Mouse (Mus musculus): Measurements from ENCODE around the gene Dennd4a.

Dennd4a gene

DNA sequence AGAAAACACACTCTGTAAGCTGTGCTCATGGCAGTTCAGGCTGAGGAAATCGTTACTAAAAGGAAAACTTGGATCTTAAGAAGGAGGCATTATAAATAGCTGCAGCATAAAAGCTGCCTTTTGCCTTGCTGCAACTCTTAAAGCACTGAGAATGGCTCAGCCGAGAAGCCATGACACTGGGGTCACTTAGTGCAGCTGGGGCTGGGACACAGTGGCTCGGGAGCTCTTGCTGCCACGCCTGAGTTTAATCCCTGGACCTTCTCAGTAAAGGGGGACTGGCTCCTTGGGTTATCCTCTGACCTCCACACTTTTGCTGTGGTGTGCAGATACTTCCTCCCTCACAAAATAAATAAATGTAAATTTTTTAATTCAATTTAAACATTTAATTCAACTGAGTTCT is 91.7 kb downstream of the Dennd4a start:
- peaks cover 19% of the 10 kb centered on the region for H3K36me3 ChIP-seq (ENCODE audit: control insufficient read depth, insufficient read depth, low read length, poor library complexity, severe bottlenecking)
- no peaks in the 10 kb centered on the region for H3K27me3 ChIP-seq (ENCODE audit: control insufficient read depth, insufficient read depth, low read length, poor library complexity, severe bottlenecking)
- no peak for DNase-seq (ENCODE audit: low read depth, low spot score)

DNA sequence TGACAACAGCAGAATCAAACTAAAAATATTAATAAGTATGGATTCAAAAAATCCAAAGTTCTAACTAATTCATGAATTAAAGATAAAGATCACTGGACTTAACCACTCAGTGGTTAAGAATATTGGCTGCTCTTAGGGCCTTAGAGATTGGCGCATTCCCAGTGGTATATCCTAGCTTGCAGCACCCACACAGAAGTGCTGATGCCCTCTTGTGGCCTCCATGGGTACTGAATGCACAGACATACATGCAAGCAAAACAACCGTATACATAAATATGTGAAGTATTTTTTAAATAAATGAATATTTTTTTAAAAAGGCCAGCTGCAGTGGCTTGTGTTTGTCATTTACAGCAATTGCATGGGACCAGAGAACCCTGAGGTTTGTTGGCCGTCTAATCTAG is 92.2 kb downstream of the Dennd4a start:
- no peaks in the 10 kb centered on the region for H3K27me3 ChIP-seq (ENCODE audit: control insufficient read depth, insufficient read depth, low read length, poor library complexity, severe bottlenecking)
- DNase-seq (ENCODE audit: low read depth, low spot score): peak; percentile 82
- H3K36me3 ChIP-seq (ENCODE audit: control insufficient read depth, insufficient read depth, low read length, poor library complexity, severe bottlenecking): peaks cover 17% of the 10 kb centered on the region

GRCm38 (mm10) chr9:64904917-64905640 is 93.9 kb downstream of the Dennd4a start:
- DNase-seq (ENCODE audit: low read depth, low spot score): no peak
- Histone ChIP-seq H3K27me3 (ENCODE audit: control insufficient read depth, insufficient read depth, low read length, poor library complexity, severe bottlenecking) (no peaks in the 10 kb centered on the region), H3K36me3 (ENCODE audit: control insufficient read depth, insufficient read depth, low read length, poor library complexity, severe bottlenecking) (peaks cover 22% of the 10 kb centered on the region)

DNA sequence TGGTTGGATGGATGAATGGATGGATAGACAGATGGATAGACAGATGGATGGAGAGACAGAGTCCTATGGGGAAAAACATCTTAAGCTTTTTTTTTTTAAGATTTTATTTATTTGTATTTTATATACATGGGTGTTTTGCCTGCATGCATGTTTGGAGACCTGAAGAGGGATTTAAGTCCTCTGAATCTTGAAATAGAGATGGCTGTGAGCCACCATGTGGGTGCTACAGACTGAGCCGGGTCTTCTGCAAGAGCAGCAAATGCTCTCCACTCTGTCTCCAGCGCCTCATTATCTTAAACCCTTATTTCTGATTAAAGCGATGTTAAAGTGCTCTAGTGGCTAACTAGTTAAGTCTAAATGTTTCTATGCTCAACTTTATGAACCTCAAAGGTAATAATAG is 96.3 kb downstream of the Dennd4a start:
- H3K27me3 ChIP-seq (ENCODE audit: control insufficient read depth, insufficient read depth, low read length, poor library complexity, severe bottlenecking): no peaks in the 10 kb centered on the region
- peaks cover 28% of the 10 kb centered on the region; the same call in 1 of the 2 replicates for H3K36me3 ChIP-seq (ENCODE audit: control insufficient read depth, insufficient read depth, low read length, poor library complexity, severe bottlenecking)
- DNase-seq (ENCODE audit: low read depth, low spot score): no peak

DNA sequence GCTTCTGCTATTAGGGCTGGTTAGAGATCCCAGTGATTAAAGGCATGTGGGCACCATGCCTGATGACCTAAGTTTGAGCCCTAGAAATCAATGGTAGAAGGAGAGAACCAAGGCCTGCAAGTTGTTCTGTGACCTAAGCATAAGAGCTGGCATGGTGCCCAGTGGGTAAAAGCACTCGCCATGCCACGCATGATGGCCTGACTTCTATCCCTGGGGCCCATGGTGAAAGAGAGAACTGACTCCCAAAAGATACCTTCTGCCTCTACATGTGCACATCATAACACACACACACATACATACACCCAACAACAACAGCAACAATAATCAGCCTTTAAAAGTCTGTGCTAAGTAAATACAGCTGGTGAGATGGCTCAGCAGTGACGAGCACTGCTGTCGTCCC is 102.3 kb downstream of the Dennd4a start:
- peaks cover 33% of the 10 kb centered on the region for H3K36me3 ChIP-seq (ENCODE audit: control insufficient read depth, insufficient read depth, low read length, poor library complexity, severe bottlenecking)
- no peaks in the 10 kb centered on the region for H3K27me3 ChIP-seq (ENCODE audit: control insufficient read depth, insufficient read depth, low read length, poor library complexity, severe bottlenecking)
- DNase-seq (ENCODE audit: low read depth, low spot score): no peak

GRCm38 (mm10) chr9:64913973-64914372 is 102.8 kb downstream of the Dennd4a start:
- DNase-seq (ENCODE audit: low read depth, low spot score): no peak
- Histone ChIP-seq H3K36me3 (ENCODE audit: control insufficient read depth, insufficient read depth, low read length, poor library complexity, severe bottlenecking) (peaks cover 33% of the 10 kb centered on the region), H3K27me3 (ENCODE audit: control insufficient read depth, insufficient read depth, low read length, poor library complexity, severe bottlenecking) (no peaks in the 10 kb centered on the region)

- Histone ChIP-seq H3K27me3 (ENCODE audit: control insufficient read depth, insufficient read depth, low read length, poor library complexity, severe bottlenecking) (no peaks in the 10 kb centered on the region), H3K36me3 (ENCODE audit: control insufficient read depth, insufficient read depth, low read length, poor library complexity, severe bottlenecking) (peaks cover 33% of the 10 kb centered on the region)
- DNase-seq (ENCODE audit: low read depth, low spot score): peak; percentile 59
Observed at GRCm38 (mm10) chr9:64914629-64915028, 103.5 kb downstream of the Dennd4a start.

- DNase-seq (ENCODE audit: low read depth, low spot score): peak; percentile 25
- Histone ChIP-seq H3K27me3 (ENCODE audit: control insufficient read depth, insufficient read depth, low read length, poor library complexity, severe bottlenecking) (no peaks in the 10 kb centered on the region), H3K36me3 (ENCODE audit: control insufficient read depth, insufficient read depth, low read length, poor library complexity, severe bottlenecking) (peaks cover 13% of the 10 kb centered on the region)
Observed at GRCm38 (mm10) chr9:64918560-64918959, 107.4 kb downstream of the Dennd4a start.

GRCm38 (mm10) chr9:64925771-64926170 is 114.6 kb downstream of the Dennd4a start:
- Histone ChIP-seq H3K36me3 (ENCODE audit: control insufficient read depth, insufficient read depth, low read length, poor library complexity, severe bottlenecking) (no peaks in the 10 kb centered on the region), H3K27me3 (ENCODE audit: control insufficient read depth, insufficient read depth, low read length, poor library complexity, severe bottlenecking) (no peaks in the 10 kb centered on the region)
- peak; percentile 31 for DNase-seq (ENCODE audit: low read depth, low spot score)

GRCm38 (mm10) chr9:64926201-64926991 is 115.3 kb downstream of the Dennd4a start:
- Histone ChIP-seq H3K36me3 (ENCODE audit: control insufficient read depth, insufficient read depth, low read length, poor library complexity, severe bottlenecking) (no peaks in the 10 kb centered on the region), H3K27me3 (ENCODE audit: control insufficient read depth, insufficient read depth, low read length, poor library complexity, severe bottlenecking) (no peaks in the 10 kb centered on the region)
- no peak for DNase-seq (ENCODE audit: low read depth, low spot score)

DNA sequence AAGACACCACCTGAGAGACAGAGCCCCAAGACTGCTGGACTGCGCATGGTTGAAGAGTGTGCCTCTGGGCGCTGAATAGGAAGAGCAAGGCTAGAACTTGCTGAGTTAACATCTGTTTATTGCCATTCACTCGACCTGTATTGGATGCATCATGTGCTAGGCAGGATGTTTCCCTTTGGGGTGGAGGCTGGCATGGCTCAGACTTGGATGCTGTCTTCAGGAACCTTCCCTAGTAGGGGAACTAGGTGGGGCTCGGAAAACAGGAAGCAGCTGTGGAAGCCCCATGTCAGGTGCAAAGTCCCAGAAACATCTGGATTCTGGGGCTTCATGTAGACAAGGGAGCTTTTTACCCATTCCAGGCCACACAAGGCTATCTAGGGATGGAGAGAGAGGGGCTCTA is 119.1 kb downstream of the Dennd4a start:
- Histone ChIP-seq H3K36me3 (ENCODE audit: control insufficient read depth, insufficient read depth, low read length, poor library complexity, severe bottlenecking) (no peaks in the 10 kb centered on the region), H3K27me3 (ENCODE audit: control insufficient read depth, insufficient read depth, low read length, poor library complexity, severe bottlenecking) (no peaks in the 10 kb centered on the region)
- DNase-seq (ENCODE audit: low read depth, low spot score): no peak

DNA sequence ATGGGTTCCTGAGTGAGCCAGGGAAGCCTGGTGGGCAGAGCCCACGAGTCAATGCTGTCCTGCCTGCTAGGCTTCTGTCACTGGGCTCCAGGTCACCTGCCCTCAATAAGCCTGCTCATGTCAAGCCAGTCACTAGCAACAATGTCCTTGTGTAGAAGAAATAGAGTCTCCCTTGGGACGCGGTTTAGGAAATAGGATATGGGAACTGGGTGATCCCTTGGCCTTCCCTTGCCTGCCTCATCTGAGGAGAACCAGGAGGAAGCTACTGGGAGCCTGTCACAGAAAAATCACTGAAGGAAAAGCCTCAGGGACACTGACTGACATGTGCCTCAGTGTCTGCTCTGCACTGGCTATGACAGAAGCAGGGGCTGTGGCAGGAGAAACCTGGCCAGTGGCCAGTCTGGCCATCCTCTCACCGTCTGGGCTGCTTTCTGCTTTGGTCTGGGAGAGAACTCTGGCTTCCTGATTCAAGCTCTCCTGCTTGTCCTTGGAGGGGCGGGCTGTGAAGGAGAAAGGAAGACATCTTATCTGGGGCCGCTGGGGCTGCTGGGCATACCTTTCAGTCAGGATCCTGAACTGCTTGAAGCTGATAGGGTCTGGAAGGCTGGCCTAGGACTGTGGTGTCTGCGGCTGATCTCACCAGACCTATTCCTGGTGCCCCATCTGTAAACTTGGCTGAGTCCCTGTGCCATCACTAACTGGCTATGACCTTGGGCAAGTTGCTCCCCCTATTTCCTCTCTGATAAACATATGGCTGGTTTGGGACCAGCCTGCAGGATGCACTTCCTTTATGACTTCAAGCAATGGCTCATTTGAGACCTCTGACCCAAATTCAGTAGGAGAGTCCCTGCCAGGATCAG is 120.8 kb downstream of the Dennd4a start:
- Histone ChIP-seq H3K36me3 (ENCODE audit: control insufficient read depth, insufficient read depth, low read length, poor library complexity, severe bottlenecking) (no peaks in the 10 kb centered on the region), H3K27me3 (ENCODE audit: control insufficient read depth, insufficient read depth, low read length, poor library complexity, severe bottlenecking) (no peaks in the 10 kb centered on the region)
- no peak for DNase-seq (ENCODE audit: low read depth, low spot score)

- H3K36me3 ChIP-seq (ENCODE audit: control insufficient read depth, insufficient read depth, low read length, poor library complexity, severe bottlenecking): no peaks in the 10 kb centered on the region
- no peaks in the 10 kb centered on the region for H3K27me3 ChIP-seq (ENCODE audit: control insufficient read depth, insufficient read depth, low read length, poor library complexity, severe bottlenecking)
- DNase-seq (ENCODE audit: low read depth, low spot score): no peak
Observed at GRCm38 (mm10) chr9:64934015-64934754, 123.0 kb downstream of the Dennd4a start.

DNA sequence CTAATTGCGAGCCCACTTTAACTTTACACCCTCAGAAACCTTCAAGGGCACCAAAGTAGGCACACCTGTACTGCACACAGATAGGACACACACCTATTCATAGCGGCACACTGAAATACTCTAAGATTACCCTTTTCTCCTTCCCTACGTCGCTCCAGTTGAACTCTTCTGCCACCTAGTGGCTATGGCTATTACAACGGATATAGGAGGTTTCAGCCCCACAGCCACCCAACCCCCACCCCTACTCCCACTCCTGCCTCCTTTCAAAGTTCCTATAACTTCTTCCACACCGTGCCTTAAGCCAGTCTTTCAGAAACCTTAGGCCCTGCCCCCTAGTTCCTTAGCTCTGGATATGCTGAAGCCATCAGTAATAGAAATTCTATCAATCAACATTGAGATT is 125.4 kb downstream of the Dennd4a start:
- DNase-seq (ENCODE audit: low read depth, low spot score): peak; percentile 84
- Histone ChIP-seq H3K36me3 (ENCODE audit: control insufficient read depth, insufficient read depth, low read length, poor library complexity, severe bottlenecking) (no peaks in the 10 kb centered on the region), H3K27me3 (ENCODE audit: control insufficient read depth, insufficient read depth, low read length, poor library complexity, severe bottlenecking) (no peaks in the 10 kb centered on the region)

All from splenic B cell, adult 2 months (primary cell).